Mouse (Mus musculus) lung, embryonic 14.5 days (tissue): ENCODE results near the gene Me1. TPM values are rescaled to one million over a fixed set of nuclear protein-coding genes. Genes with fewer than 3 reads are reported as not detected.

ENCODE experiments used
- ATAC-seq: fragments of 200-750 bp; cut with Nextera tagmentation; 2 replicates; pipeline ENCODE4 v1.8.0; 2017; ENCODE audit warnings: mild to moderate bottlenecking, moderate TSS enrichment, moderate library complexity; ENCODE audit not compliant: insufficient read depth
- DNase-seq: peaks from one replicate; pipeline ENCODE4 v3.0.0-alpha.2; 2015
- H3K27ac ChIP-seq: fragments of 300-500 bp; sonication (generic); 2 replicates; pipeline ENCODE4 v1.5.1; 2014; ENCODE audit warnings: low read depth, mild to moderate bottlenecking, moderate library complexity
- H3K27me3 ChIP-seq: fragments of 300-500 bp; sonication (generic); 2 replicates; pipeline ENCODE4 v1.6.1; 2014; ENCODE audit warnings: low read length, control low read depth; ENCODE audit not compliant: insufficient read depth
- H3K36me3 ChIP-seq: fragments of 300-500 bp; sonication (generic); 2 replicates; pipeline ENCODE4 v1.6.1; 2014; ENCODE audit warnings: control low read depth; ENCODE audit not compliant: insufficient read depth
- H3K4me1 ChIP-seq: fragments of 300-500 bp; sonication (generic); 2 replicates; pipeline ENCODE4 v1.6.1; 2014; ENCODE audit warnings: antibody characterized with exemption, control low read depth; ENCODE audit not compliant: insufficient read depth
- H3K4me2 ChIP-seq: fragments of 300-500 bp; sonication (generic); 2 replicates; pipeline ENCODE4 v1.6.1; 2014; ENCODE audit warnings: mild to moderate bottlenecking
- H3K4me3 ChIP-seq: fragments of 300-500 bp; sonication (generic); 2 replicates; pipeline ENCODE4 v1.5.1; 2014; ENCODE audit warnings: low read depth, low read length
- H3K9ac ChIP-seq: fragments of 300-500 bp; sonication (generic); 2 replicates; pipeline ENCODE4 v1.6.1; 2014
- H3K9me3 ChIP-seq: fragments of 300-500 bp; sonication (generic); 2 replicates; pipeline ENCODE4 v1.6.1; 2016; ENCODE audit warnings: low read depth, low read length, control low read depth
- CTCF ChIP-seq: IDR thresholded peaks from 2 replicates; pipeline ENCODE4 v1.5.1; 2016; ENCODE audit warnings: antibody characterized with exemption, low read depth
- WGBS: fragments of 180-500 bp; shearing (Covaris S2); extraction: QIAGEN DNeasy Blood & Tissue Kit; methylation state at CpG from one replicate; pipeline ENCODE4 v1.1.7; 2014; 5-methylcytosine and 5-hydroxymethylcytosine counted together
- polyA plus RNA-seq: library from polyadenylated mRNA; unstranded; fragments of >200 nt; fragmentation: Nextera tagmentation; extraction: Ambion mirVana; gene quantifications from 2 replicates; pipeline ENCODE4 v1.2.1, GENCODE M21; 2014

The Me1 gene
- polyA plus RNA-seq, 1 experiment from 2014 or later: 27.4 TPM

GRCm38 (mm10) chr9:86626906-86627305 lies 68.8 kb downstream of the Me1 start:
- Histone ChIP-seq H3K9ac (no peak overlapping the region), H3K4me3 (no peak overlapping the region), H3K27ac (no peak overlapping the region), H3K27me3 (no peaks in the 10 kb centered on the region), H3K9me3 (no peaks in the 10 kb centered on the region), H3K4me1 (no peaks in the 10 kb centered on the region), H3K36me3 (no peaks in the 10 kb centered on the region), H3K4me2 (no peak overlapping the region)
- DNase-seq (no peak), ATAC-seq (no peak)
- no peak for TF ChIP-seq CTCF
- 71% methylated on average over 3 of the region's 3 CpGs for WGBS

GRCm38 (mm10) chr9:86624781-86625180 lies 71.0 kb downstream of the Me1 start:
- no peak overlapping the region for H3K4me2 ChIP-seq
- no peak overlapping the region for H3K9ac ChIP-seq
- 82% methylated on average over 6 of the region's 6 CpGs for WGBS
- DNase-seq (no peak), ATAC-seq (no peak)
- H3K27me3 ChIP-seq: no peaks in the 10 kb centered on the region
- no peaks in the 10 kb centered on the region for H3K4me1 ChIP-seq
- H3K27ac ChIP-seq: no peak overlapping the region
- no peaks in the 10 kb centered on the region for H3K9me3 ChIP-seq
- TF ChIP-seq CTCF: no peak
- H3K4me3 ChIP-seq: no peak overlapping the region
- no peaks in the 10 kb centered on the region for H3K36me3 ChIP-seq

- no peaks in the 10 kb centered on the region for H3K36me3 ChIP-seq
- H3K4me1 ChIP-seq: no peaks in the 10 kb centered on the region
- H3K4me3 ChIP-seq: no peak overlapping the region
- no peak for TF ChIP-seq CTCF
- no peak overlapping the region for H3K9ac ChIP-seq
- WGBS: 69% methylated on average over 12 of the region's 12 CpGs
- H3K4me2 ChIP-seq: no peak overlapping the region
- no peak overlapping the region for H3K27ac ChIP-seq
- no peaks in the 10 kb centered on the region for H3K9me3 ChIP-seq
- ATAC-seq: no peak
- DNase-seq: peak; percentile 50
- H3K27me3 ChIP-seq: no peaks in the 10 kb centered on the region
Measured at GRCm38 (mm10) chr9:86624039-86624438, 71.7 kb downstream of the Me1 start.

GRCm38 (mm10) chr9:86622062-86622461 lies 73.7 kb downstream of the Me1 start:
- ATAC-seq: no peak
- no peaks in the 10 kb centered on the region for H3K36me3 ChIP-seq
- no peaks in the 10 kb centered on the region for H3K27me3 ChIP-seq
- H3K4me3 ChIP-seq: no peak overlapping the region
- H3K27ac ChIP-seq: no peak overlapping the region
- no peak for TF ChIP-seq CTCF
- no peaks in the 10 kb centered on the region for H3K9me3 ChIP-seq
- no peaks in the 10 kb centered on the region for H3K4me1 ChIP-seq
- WGBS: 72% methylated on average over 2 of the region's 2 CpGs
- H3K4me2 ChIP-seq: no peak overlapping the region
- DNase-seq: no peak
- no peak overlapping the region for H3K9ac ChIP-seq

- H3K9ac ChIP-seq: no peak overlapping the region
- no peak for ATAC-seq
- no peak overlapping the region for H3K4me3 ChIP-seq
- no peak for DNase-seq
- H3K9me3 ChIP-seq: no peaks in the 10 kb centered on the region
- H3K27me3 ChIP-seq: no peaks in the 10 kb centered on the region
- no peak overlapping the region for H3K4me2 ChIP-seq
- 76% methylated on average over 10 of the region's 10 CpGs for WGBS
- TF ChIP-seq CTCF: no peak
- no peaks in the 10 kb centered on the region for H3K36me3 ChIP-seq
- no peak overlapping the region for H3K27ac ChIP-seq
- H3K4me1 ChIP-seq: no peaks in the 10 kb centered on the region
Measured at GRCm38 (mm10) chr9:86619341-86620139, 76.2 kb downstream of the Me1 start.

GRCm38 (mm10) chr9:86617837-86618492 lies 77.8 kb downstream of the Me1 start:
- Histone ChIP-seq H3K27ac (no peak overlapping the region; the same call in 1 of the 2 replicates), H3K4me1 (no peaks in the 10 kb centered on the region), H3K36me3 (no peaks in the 10 kb centered on the region), H3K9ac (no peak overlapping the region), H3K4me3 (no peak overlapping the region), H3K4me2 (no peak overlapping the region), H3K27me3 (no peaks in the 10 kb centered on the region), H3K9me3 (no peaks in the 10 kb centered on the region)
- TF ChIP-seq CTCF: no peak
- ATAC-seq: peak; percentile 58; the same call in 1 of the 2 replicates
- no peak for DNase-seq
- WGBS: 46% methylated on average over 7 of the region's 7 CpGs

- no peaks in the 10 kb centered on the region for H3K9me3 ChIP-seq
- H3K27me3 ChIP-seq: no peaks in the 10 kb centered on the region
- no peak overlapping the region for H3K27ac ChIP-seq
- ATAC-seq (no peak), DNase-seq (no peak)
- TF ChIP-seq CTCF: no peak
- no peak overlapping the region for H3K4me2 ChIP-seq
- no peak overlapping the region for H3K9ac ChIP-seq
- WGBS: 73% methylated on average over 1 of the region's 1 CpGs
- peaks cover 7% of the 10 kb centered on the region; the same call in 1 of the 2 replicates for H3K36me3 ChIP-seq
- H3K4me3 ChIP-seq: no peak overlapping the region
- H3K4me1 ChIP-seq: no peaks in the 10 kb centered on the region
Measured at GRCm38 (mm10) chr9:86615765-86616164, 80.0 kb downstream of the Me1 start.
